Mouse (Mus musculus) splenic B cell, adult 2 months (primary cell): Measurements from ENCODE around the gene 1700042G07Rik.
A peak's percentile ranks its signal among the peaks of the same experiment; 100 is the strongest.

Experiments
- DNase-seq: peaks from one replicate; pipeline ENCODE4 v3.0.0-alpha.2; 2011; ENCODE audit warnings: low read depth, low spot score
- H3K27me3 ChIP-seq: 2 replicates; pipeline ENCODE4 v1.6.1; 2012; ENCODE audit warnings: mild to moderate bottlenecking, low read length, moderate library complexity, mixed read lengths; ENCODE audit not compliant: control insufficient read depth, poor library complexity, insufficient read depth, severe bottlenecking
- H3K36me3 ChIP-seq: 2 replicates; pipeline ENCODE4 v1.6.1; 2012; ENCODE audit warnings: mild to moderate bottlenecking, low read length, moderate library complexity, mixed read lengths; ENCODE audit not compliant: control insufficient read depth, poor library complexity, insufficient read depth, severe bottlenecking

1700042G07Rik gene

GRCm38 (mm10) chr4:116174466-116175116, 1.4 kb downstream of the 1700042G07Rik start:
- DNase-seq: no peak
- Histone ChIP-seq H3K36me3 (no peaks in the 10 kb centered on the region), H3K27me3 (no peaks in the 10 kb centered on the region)

GRCm38 (mm10) chr4:116175136-116175535, 2.0 kb downstream of the 1700042G07Rik start:
- no peaks in the 10 kb centered on the region for H3K27me3 ChIP-seq
- H3K36me3 ChIP-seq: no peaks in the 10 kb centered on the region
- no peak for DNase-seq

GRCm38 (mm10) chr4:116175711-116176542, 2.8 kb downstream of the 1700042G07Rik start:
- DNase-seq: no peak
- Histone ChIP-seq H3K27me3 (no peaks in the 10 kb centered on the region), H3K36me3 (no peaks in the 10 kb centered on the region)

GRCm38 (mm10) chr4:116176543-116176988, 3.4 kb downstream of the 1700042G07Rik start:
- peak; percentile 19 for DNase-seq

GRCm38 (mm10) chr4:116177140-116177539, 4.0 kb downstream of the 1700042G07Rik start:
- no peaks in the 10 kb centered on the region for H3K36me3 ChIP-seq
- H3K27me3 ChIP-seq: no peaks in the 10 kb centered on the region
- peak; percentile 52 for DNase-seq

More at GRCm38 (mm10) chr4:116176543-116176988, 3.4 kb downstream of the 1700042G07Rik start:
- no peaks in the 10 kb centered on the region for H3K36me3 ChIP-seq
- no peaks in the 10 kb centered on the region for H3K27me3 ChIP-seq

- H3K36me3 ChIP-seq: no peaks in the 10 kb centered on the region
- H3K27me3 ChIP-seq: no peaks in the 10 kb centered on the region
- no peak for DNase-seq
Measured at GRCm38 (mm10) chr4:116182079-116182478, 8.9 kb downstream of the 1700042G07Rik start.

- DNase-seq: no peak
- no peaks in the 10 kb centered on the region for H3K27me3 ChIP-seq
- no peaks in the 10 kb centered on the region for H3K36me3 ChIP-seq
Measured at GRCm38 (mm10) chr4:116182745-116183144, 9.6 kb downstream of the 1700042G07Rik start.

GRCm38 (mm10) chr4:116185083-116185482, 11.9 kb downstream of the 1700042G07Rik start:
- Histone ChIP-seq H3K36me3 (no peaks in the 10 kb centered on the region), H3K27me3 (no peaks in the 10 kb centered on the region)
- DNase-seq: no peak

GRCm38 (mm10) chr4:116192286-116192835, 19.2 kb downstream of the 1700042G07Rik start:
- no peaks in the 10 kb centered on the region for H3K36me3 ChIP-seq
- no peak for DNase-seq
- H3K27me3 ChIP-seq: no peaks in the 10 kb centered on the region

GRCm38 (mm10) chr4:116193583-116194383, 20.6 kb downstream of the 1700042G07Rik start:
- Histone ChIP-seq H3K27me3 (no peaks in the 10 kb centered on the region), H3K36me3 (no peaks in the 10 kb centered on the region)
- no peak for DNase-seq

- H3K27me3 ChIP-seq: no peaks in the 10 kb centered on the region
- DNase-seq: peak; percentile 10
- H3K36me3 ChIP-seq: no peaks in the 10 kb centered on the region
Measured at GRCm38 (mm10) chr4:116198422-116198821, 25.2 kb downstream of the 1700042G07Rik start.

- Histone ChIP-seq H3K36me3 (no peaks in the 10 kb centered on the region), H3K27me3 (no peaks in the 10 kb centered on the region; the same call in 1 of the 2 replicates)
- DNase-seq: no peak
Measured at GRCm38 (mm10) chr4:116204422-116204821, 31.2 kb downstream of the 1700042G07Rik start.

GRCm38 (mm10) chr4:116206531-116206930, 33.4 kb downstream of the 1700042G07Rik start:
- Histone ChIP-seq H3K36me3 (no peaks in the 10 kb centered on the region), H3K27me3 (no peaks in the 10 kb centered on the region; the same call in 1 of the 2 replicates)
- no peak for DNase-seq

- no peaks in the 10 kb centered on the region; the same call in 1 of the 2 replicates for H3K27me3 ChIP-seq
- H3K36me3 ChIP-seq: no peaks in the 10 kb centered on the region
- DNase-seq: no peak
Measured at GRCm38 (mm10) chr4:116208891-116209290, 35.7 kb downstream of the 1700042G07Rik start.
